In the genomic region with DNA sequence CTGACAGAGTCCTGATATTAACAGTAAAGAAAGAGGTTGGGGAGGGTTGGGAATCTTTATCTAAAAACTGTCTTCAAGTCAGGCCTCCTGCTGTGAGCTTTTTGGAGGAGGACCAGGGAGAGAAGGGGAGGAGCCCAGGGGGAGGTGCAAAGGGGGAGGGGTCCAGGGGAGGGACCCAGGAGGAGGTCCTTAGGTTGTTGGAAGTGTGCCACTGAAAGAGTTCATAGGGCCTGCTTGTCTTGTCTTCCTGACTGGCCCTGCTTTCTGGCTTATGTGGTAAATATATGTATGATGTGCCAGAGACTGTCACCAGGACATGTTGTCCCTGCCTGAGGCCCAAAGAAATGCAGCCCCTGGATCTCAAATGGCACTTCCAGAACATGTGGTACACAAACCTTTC, we compare ENCODE assay signal across 17 mouse cellular contexts. TPM values are rescaled to one million over a fixed set of nuclear protein-coding genes. Genes with fewer than 3 reads are reported as not detected.
A peak's percentile ranks its signal among the peaks of the same experiment; 100 is the strongest.
DNase-seq lines count a peak whose midpoint lies in the region; ATAC-seq and TF ChIP-seq lines count a peak whose summit lies in the region.
"Had no signal": no experiment of that assay in that cellular context is flagged by ENCODE, and none has a peak within 500 bp of the region (broad histone marks: within the 10 kb centered on the region; RNA-seq: fewer than 3 reads in every experiment).

No protein-coding gene starts in this region.

- TF ChIP-seq POLR2A in MEL (IDR thresholded peaks at IDR 0.05; ENCODE audit: control insufficient read depth in 1 of 2, insufficient read depth in 1 of 2, low read depth in 1 of 2, low read length in 2 of 2, poor library complexity in 1 of 2): no peak

- DNase-seq in kidney, adult 9 months: peak; percentile 26
- DNase-seq in kidney, adult 8-10 months: no peak
- peak; percentile 61 for DNase-seq in MEL (ENCODE audit: low read depth, low spot score)
- DNase-seq in adrenal gland, postnatal 10 days: no peak
- no peak for DNase-seq in thymus, postnatal 36 days
- no peak for DNase-seq in cerebellum, postnatal 4 days (ENCODE audit: low spot score in 2 of 2)
- DNase-seq: cerebellum, adult 9-11 months; lung, adult 2 months; retina, postnatal 1 day; thymus, adult 18-20 months had no signal

- H3K9me3 ChIP-seq in MEL (replicated peaks; ENCODE audit: insufficient read depth, low read length): no peaks in the 10 kb centered on the region
- no peaks in the 10 kb centered on the region for H3K9me3 ChIP-seq in liver, embryonic 16.5 days (replicated peaks; ENCODE audit: control insufficient read depth, low read length)
- H3K9me3 ChIP-seq: forebrain, embryonic 12.5 days; midbrain, embryonic 15.5 days had no signal

- ATAC-seq in erythroblast, adult 5-6 weeks (replicated peaks; ENCODE audit: low FRiP score, poor library complexity, severe bottlenecking): 0 out of 2 replicates have a peak, but pooled peaks have one; percentile 29
- peak; percentile 58 for ATAC-seq in liver, embryonic 16.5 days (ENCODE audit: low read depth)
- ATAC-seq: hindbrain, postnatal 0 days; midbrain, embryonic 15.5 days had no signal

- no peak for TF ChIP-seq CTCF in MEL (IDR thresholded peaks at IDR 0.05 in 2 of 3, conservative IDR thresholded peaks at IDR 0.05 in 1 of 3; ENCODE audit: control insufficient read depth in 1 of 3, insufficient read depth in 1 of 3, low read depth in 2 of 3, low read length in 3 of 3, poor library complexity in 1 of 3, severe bottlenecking in 1 of 3)

- no peaks in the 10 kb centered on the region; a peak in 1 of 4 replicates for H3K36me3 ChIP-seq in MEL (ENCODE audit: control insufficient read depth in 1 of 2, insufficient read depth in 2 of 2, low read length in 2 of 2)
- peaks cover 24% of the 10 kb centered on the region for H3K36me3 ChIP-seq in liver, embryonic 16.5 days (ENCODE audit: control insufficient read depth, insufficient read depth)
- H3K36me3 ChIP-seq: forebrain, embryonic 12.5 days; heart, embryonic 13.5 days; midbrain, embryonic 15.5 days had no signal

- no peak for TF ChIP-seq RAD21 in MEL (IDR thresholded peaks at IDR 0.05; ENCODE audit: low read depth, low read length)

- TF ChIP-seq EP300 in MEL (IDR thresholded peaks at IDR 0.05; ENCODE audit: low read depth in 1 of 2, low read length in 2 of 2): no peak

- no peaks in the 10 kb centered on the region for H3K27me3 ChIP-seq in MEL (ENCODE audit: control insufficient read depth in 1 of 2, insufficient read depth in 2 of 2, low read length in 2 of 2)
- H3K27me3 ChIP-seq in liver, embryonic 16.5 days (ENCODE audit: control insufficient read depth, insufficient read depth, low read depth, low read length): no peaks in the 10 kb centered on the region
- H3K27me3 ChIP-seq: midbrain, embryonic 15.5 days had no signal

- H3K4me1 ChIP-seq in MEL (ENCODE audit: control insufficient read depth in 1 of 2, insufficient read depth in 2 of 2, low read length in 2 of 2): no peaks in the 10 kb centered on the region
- no peaks in the 10 kb centered on the region for H3K4me1 ChIP-seq in liver, embryonic 16.5 days (ENCODE audit: control insufficient read depth, low read depth, low read length)

- no peak overlapping the region for H3K4me2 ChIP-seq in liver, embryonic 16.5 days (ENCODE audit: low read depth, low read length)
- H3K4me2 ChIP-seq: forebrain, embryonic 12.5 days; heart, embryonic 13.5 days; midbrain, embryonic 15.5 days had no signal

- no peak overlapping the region for H3K27ac ChIP-seq in MEL (ENCODE audit: control insufficient read depth, low read depth, low read length)
- no peak overlapping the region for H3K27ac ChIP-seq in liver, embryonic 16.5 days (ENCODE audit: low read length)
- H3K27ac ChIP-seq: forebrain, embryonic 12.5 days; heart, embryonic 13.5 days; hindbrain, postnatal 0 days; macrophage; midbrain, embryonic 15.5 days had no signal

- no peak overlapping the region for H3K4me3 ChIP-seq in MEL (ENCODE audit: control insufficient read depth in 1 of 2, insufficient read depth in 1 of 2, low read depth in 2 of 2, low read length in 2 of 2)
- H3K4me3 ChIP-seq in liver, embryonic 16.5 days (ENCODE audit: low read depth, low read length): no peak overlapping the region
- H3K4me3 ChIP-seq: forebrain, embryonic 12.5 days; heart, embryonic 13.5 days; midbrain, embryonic 15.5 days had no signal

- no peak overlapping the region for H3K9ac ChIP-seq in MEL (ENCODE audit: control insufficient read depth, low read depth, low read length, poor library complexity, severe bottlenecking)
- no peak overlapping the region for H3K9ac ChIP-seq in liver, embryonic 16.5 days (ENCODE audit: low read depth, low read length)
- H3K9ac ChIP-seq: forebrain, embryonic 12.5 days; heart, embryonic 13.5 days; midbrain, embryonic 15.5 days had no signal

- no peaks in the 10 kb centered on the region for H3K79me2 ChIP-seq in MEL (ENCODE audit: control insufficient read depth, insufficient read depth, low read length, poor library complexity)

TF ChIP-seq in MEL, 35 proteins besides CTCF, POLR2A, EP300 and RAD21:
- TF ChIP-seq RCOR1 (IDR thresholded peaks at IDR 0.05; ENCODE audit: low read depth, low read length): no peak
- no peak for TF ChIP-seq UBTF (IDR thresholded peaks at IDR 0.05; ENCODE audit: borderline replicate concordance, insufficient read depth, low read depth, low read length)
- TF ChIP-seq MYB (IDR thresholded peaks at IDR 0.05; ENCODE audit: low read depth, low read length): no peak
- no peak for TF ChIP-seq CHD1 (IDR thresholded peaks at IDR 0.05; ENCODE audit: low read depth, low read length)
- no peak for TF ChIP-seq NELFE (IDR thresholded peaks at IDR 0.05; ENCODE audit: low read depth, low read length)
- no peak for TF ChIP-seq ZC3H11A (IDR thresholded peaks at IDR 0.05; ENCODE audit: low read depth, low read length)
- TF ChIP-seq POLR2AphosphoS5 (IDR thresholded peaks at IDR 0.05; ENCODE audit: borderline replicate concordance, low read depth, low read length): no peak
- no peak for TF ChIP-seq ZMIZ1 (IDR thresholded peaks at IDR 0.05; ENCODE audit: low read depth, low read length)
- TF ChIP-seq ZKSCAN1 (IDR thresholded peaks at IDR 0.05; ENCODE audit: low read depth, low read length): no peak
- TF ChIP-seq MAZ (IDR thresholded peaks at IDR 0.05; ENCODE audit: low read depth, low read length): no peak

RNA-seq across cellular contexts. Expression of gene Syne3, which starts 49.2 kb away (rescaled TPM):
- total RNA-seq in MEL (2012; rRNA removed): 4.9 and 7.9 TPM in 2 replicates
- 10 to 100 TPM in 1 of 2 experiments, not detected in 1; 10.7 TPM for polyA plus RNA-seq in MEL (2012; ENCODE audit: insufficient read depth in 1 of 2, insufficient read length in 2 of 2, low read depth in 1 of 2, low replicate concordance in 2 of 2, missing spikeins in 1 of 2)
- total RNA-seq in erythroblast, adult 5-6 weeks (2015; ENCODE audit: low replicate concordance): 4.8 and 5.6 TPM in 2 replicates
- total RNA-seq in erythroblast, adult 5-6 weeks (2017; ENCODE audit: low replicate concordance): 10.3 and 14.8 TPM in 2 replicates
- polyA plus RNA-seq in liver, embryonic 16.5 days (2015; fragmentation: Nextera tagmentation; extraction: Ambion mirVana): 2.8 TPM in 2 replicates
- 1 to 10 TPM; 9.1 to 9.5 TPM for total RNA-seq in adrenal gland, postnatal 10 days (2021)

Comparison
In these comparisons a context has a peak if more than half of its experiments do, and no peak if none do; other contexts are left out.
1. DNase-seq: peak in kidney, adult 9 months (single experiment) and MEL (single experiment); none in kidney, adult 8-10 months (0 of 2), adrenal gland, postnatal 10 days (single experiment), thymus, postnatal 36 days (0 of 2) and cerebellum, postnatal 4 days (0 of 2).